Mouse (Mus musculus): Measurements from ENCODE around the gene Olfm2. TPM values are rescaled to one million over a fixed set of nuclear protein-coding genes. Genes with fewer than 3 reads are reported as not detected.

Gene Olfm2
- polyA plus RNA-seq, 1 experiment = 0.09 TPM

- H3K79me3 ChIP-seq (ENCODE audit: low read depth) = no peaks in the 10 kb centered on the region
- no peak overlapping the region for H3K4me3 ChIP-seq (ENCODE audit: insufficient read depth, poor library complexity, severe bottlenecking)
- no peaks in the 10 kb centered on the region for H3K27me3 ChIP-seq (ENCODE audit: control insufficient read depth, insufficient read depth, insufficient read length)
- no peak overlapping the region for H3ac ChIP-seq (ENCODE audit: control insufficient read depth, insufficient read length, low read depth)
- H3K79me2 ChIP-seq (ENCODE audit: control insufficient read depth, insufficient read depth) = peaks cover 16% of the 10 kb centered on the region
- TF ChIP-seq MYOD1 (IDR thresholded peaks at IDR 0.05; ENCODE audit: control insufficient read depth, insufficient read length, low read depth) (no peak), CEBPB (IDR thresholded peaks at IDR 0.05; ENCODE audit: low read depth) (no peak), MYOG (IDR thresholded peaks at IDR 0.05; ENCODE audit: control insufficient read depth, extremely low read depth, insufficient read length) (no peak), CTCF (IDR thresholded peaks at IDR 0.05; ENCODE audit: control insufficient read depth, insufficient read depth, insufficient read length) (no peak), USF1 (IDR thresholded peaks at IDR 0.05; ENCODE audit: low read depth) (no peak), MAX (IDR thresholded peaks at IDR 0.05) (no peak), FOSL1 (IDR thresholded peaks at IDR 0.05; ENCODE audit: insufficient read depth, low read length, poor library complexity, severe bottlenecking) (no peak)
- peaks cover 39% of the 10 kb centered on the region for H3K36me3 ChIP-seq (ENCODE audit: control insufficient read depth, insufficient read depth)
Observed at GRCm38 (mm10) chr9:20663956-20664355, 82.2 kb downstream of the Olfm2 start.

GRCm38 (mm10) chr9:20662874-20663273 lies 83.3 kb downstream of the Olfm2 start:
- Histone ChIP-seq H3ac (ENCODE audit: control insufficient read depth, insufficient read length, low read depth) (no peak overlapping the region), H3K27me3 (ENCODE audit: control insufficient read depth, insufficient read depth, insufficient read length) (no peaks in the 10 kb centered on the region), H3K79me2 (ENCODE audit: control insufficient read depth, insufficient read depth) (peaks cover 24% of the 10 kb centered on the region), H3K79me3 (ENCODE audit: low read depth) (peaks cover 7% of the 10 kb centered on the region), H3K36me3 (ENCODE audit: control insufficient read depth, insufficient read depth) (peaks cover 49% of the 10 kb centered on the region), H3K4me3 (ENCODE audit: insufficient read depth, poor library complexity, severe bottlenecking) (no peak overlapping the region)
- no peak for TF ChIP-seq MYOD1 (IDR thresholded peaks at IDR 0.05; ENCODE audit: control insufficient read depth, insufficient read length, low read depth)
- no peak for TF ChIP-seq USF1 (IDR thresholded peaks at IDR 0.05; ENCODE audit: low read depth)
- no peak for TF ChIP-seq CEBPB (IDR thresholded peaks at IDR 0.05; ENCODE audit: low read depth)
- TF ChIP-seq FOSL1 (IDR thresholded peaks at IDR 0.05; ENCODE audit: insufficient read depth, low read length, poor library complexity, severe bottlenecking) = no peak
- no peak for TF ChIP-seq MAX (IDR thresholded peaks at IDR 0.05)
- no peak for TF ChIP-seq MYOG (IDR thresholded peaks at IDR 0.05; ENCODE audit: control insufficient read depth, extremely low read depth, insufficient read length)
- TF ChIP-seq CTCF (IDR thresholded peaks at IDR 0.05; ENCODE audit: control insufficient read depth, insufficient read depth, insufficient read length) = no peak

GRCm38 (mm10) chr9:20662325-20662724 lies 83.8 kb downstream of the Olfm2 start:
- Histone ChIP-seq H3K36me3 (ENCODE audit: control insufficient read depth, insufficient read depth) (peaks cover 54% of the 10 kb centered on the region), H3K79me2 (ENCODE audit: control insufficient read depth, insufficient read depth) (peaks cover 30% of the 10 kb centered on the region), H3K27me3 (ENCODE audit: control insufficient read depth, insufficient read depth, insufficient read length) (no peaks in the 10 kb centered on the region), H3K79me3 (ENCODE audit: low read depth) (peaks cover 11% of the 10 kb centered on the region), H3ac (ENCODE audit: control insufficient read depth, insufficient read length, low read depth) (no peak overlapping the region), H3K4me3 (ENCODE audit: insufficient read depth, poor library complexity, severe bottlenecking) (no peak overlapping the region)
- no peak for TF ChIP-seq MYOG (IDR thresholded peaks at IDR 0.05; ENCODE audit: control insufficient read depth, extremely low read depth, insufficient read length)
- no peak for TF ChIP-seq MYOD1 (IDR thresholded peaks at IDR 0.05; ENCODE audit: control insufficient read depth, insufficient read length, low read depth)
- no peak for TF ChIP-seq MAX (IDR thresholded peaks at IDR 0.05)
- TF ChIP-seq CTCF (IDR thresholded peaks at IDR 0.05; ENCODE audit: control insufficient read depth, insufficient read depth, insufficient read length) = peak; percentile 74

- no peak overlapping the region for H3K4me3 ChIP-seq (ENCODE audit: insufficient read depth, poor library complexity, severe bottlenecking)
- peaks cover 50% of the 10 kb centered on the region for H3K79me3 ChIP-seq (ENCODE audit: low read depth)
- no peaks in the 10 kb centered on the region for H3K27me3 ChIP-seq (ENCODE audit: control insufficient read depth, insufficient read depth, insufficient read length)
- H3K36me3 ChIP-seq (ENCODE audit: control insufficient read depth, insufficient read depth) = peaks cover 68% of the 10 kb centered on the region
- TF ChIP-seq FOSL1 (IDR thresholded peaks at IDR 0.05; ENCODE audit: insufficient read depth, low read length, poor library complexity, severe bottlenecking) (no peak), CEBPB (IDR thresholded peaks at IDR 0.05; ENCODE audit: low read depth) (no peak), MAX (IDR thresholded peaks at IDR 0.05) (no peak), MYOG (IDR thresholded peaks at IDR 0.05; ENCODE audit: control insufficient read depth, extremely low read depth, insufficient read length) (no peak), MYOD1 (IDR thresholded peaks at IDR 0.05; ENCODE audit: control insufficient read depth, insufficient read length, low read depth) (no peak), CTCF (IDR thresholded peaks at IDR 0.05; ENCODE audit: control insufficient read depth, insufficient read depth, insufficient read length) (no peak), USF1 (IDR thresholded peaks at IDR 0.05; ENCODE audit: low read depth) (no peak)
- no peak overlapping the region for H3ac ChIP-seq (ENCODE audit: control insufficient read depth, insufficient read length, low read depth)
- H3K79me2 ChIP-seq (ENCODE audit: control insufficient read depth, insufficient read depth) = peaks cover 77% of the 10 kb centered on the region
Observed at GRCm38 (mm10) chr9:20657546-20657945, 88.6 kb downstream of the Olfm2 start.

- Histone ChIP-seq H3K4me3 (ENCODE audit: insufficient read depth, poor library complexity, severe bottlenecking) (no peak overlapping the region), H3ac (ENCODE audit: control insufficient read depth, insufficient read length, low read depth) (no peak overlapping the region), H3K79me3 (ENCODE audit: low read depth) (peaks cover 54% of the 10 kb centered on the region), H3K36me3 (ENCODE audit: control insufficient read depth, insufficient read depth) (peaks cover 54% of the 10 kb centered on the region), H3K79me2 (ENCODE audit: control insufficient read depth, insufficient read depth) (peaks cover 68% of the 10 kb centered on the region), H3K27me3 (ENCODE audit: control insufficient read depth, insufficient read depth, insufficient read length) (no peaks in the 10 kb centered on the region)
- no peak for TF ChIP-seq MYOD1 (IDR thresholded peaks at IDR 0.05; ENCODE audit: control insufficient read depth, insufficient read length, low read depth)
- no peak for TF ChIP-seq USF1 (IDR thresholded peaks at IDR 0.05; ENCODE audit: low read depth)
- no peak for TF ChIP-seq CEBPB (IDR thresholded peaks at IDR 0.05; ENCODE audit: low read depth)
- no peak for TF ChIP-seq MAX (IDR thresholded peaks at IDR 0.05)
- no peak for TF ChIP-seq MYOG (IDR thresholded peaks at IDR 0.05; ENCODE audit: control insufficient read depth, extremely low read depth, insufficient read length)
- TF ChIP-seq FOSL1 (IDR thresholded peaks at IDR 0.05; ENCODE audit: insufficient read depth, low read length, poor library complexity, severe bottlenecking) = no peak
- no peak for TF ChIP-seq CTCF (IDR thresholded peaks at IDR 0.05; ENCODE audit: control insufficient read depth, insufficient read depth, insufficient read length)
Observed at GRCm38 (mm10) chr9:20653859-20654258, 92.3 kb downstream of the Olfm2 start.

GRCm38 (mm10) chr9:20652260-20652658 lies 93.9 kb downstream of the Olfm2 start:
- Histone ChIP-seq H3K79me3 (ENCODE audit: low read depth) (peaks cover 42% of the 10 kb centered on the region), H3K27me3 (ENCODE audit: control insufficient read depth, insufficient read depth, insufficient read length) (no peaks in the 10 kb centered on the region), H3K79me2 (ENCODE audit: control insufficient read depth, insufficient read depth) (peaks cover 54% of the 10 kb centered on the region), H3K36me3 (ENCODE audit: control insufficient read depth, insufficient read depth) (peaks cover 42% of the 10 kb centered on the region), H3K4me3 (ENCODE audit: insufficient read depth, poor library complexity, severe bottlenecking) (peak overlapping the region; percentile 75), H3ac (ENCODE audit: control insufficient read depth, insufficient read length, low read depth) (peak overlapping the region; percentile 88)
- TF ChIP-seq USF1 (IDR thresholded peaks at IDR 0.05; ENCODE audit: low read depth) (no peak), MAX (IDR thresholded peaks at IDR 0.05) (no peak)

All from C2C12 (cell line).